Mouse (Mus musculus): ENCODE results near the gene Oxt. TPM values are rescaled to one million over a fixed set of nuclear protein-coding genes. Genes with fewer than 3 reads are reported as not detected.
"Not testable (repeated sequence)": the region's sequence is repeated elsewhere in the genome, so short reads cannot be mapped to it uniquely, and the experiment has no call there.

The Oxt gene
- total and polyA plus RNA-seq, 2 experiments, result not detected

DNA sequence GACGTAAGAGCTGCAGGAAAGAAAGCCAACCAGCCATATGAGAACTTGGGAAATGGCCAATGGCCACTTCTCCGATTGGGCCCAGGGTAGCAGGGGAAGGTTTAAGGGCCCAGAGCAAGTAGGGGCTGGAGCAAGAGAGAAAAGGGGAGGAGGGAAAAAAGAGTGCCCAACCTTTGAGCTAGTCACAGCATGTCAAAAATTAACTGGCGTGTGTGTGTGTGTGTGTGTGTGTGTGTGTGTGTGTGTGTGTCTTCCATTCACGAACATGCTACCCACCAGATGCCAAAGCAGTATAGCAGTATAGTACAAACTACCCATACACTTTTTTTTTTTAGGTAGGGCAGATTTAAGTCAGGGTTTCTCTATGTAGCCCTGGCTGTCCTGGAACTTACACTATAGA lies 7.1 kb upstream of the Oxt start:
- TF ChIP-seq POLR2A (IDR thresholded peaks at IDR 0.05; ENCODE audit: extremely low read depth, insufficient read depth, low read length), result no peak
- TF ChIP-seq CTCF (IDR thresholded peaks at IDR 0.05; ENCODE audit: low read depth, low read length), result no peak
- Histone ChIP-seq H3K27me3 (ENCODE audit: control insufficient read depth, insufficient read depth, low read length) (no peaks in the 10 kb centered on the region), H3K4me3 (ENCODE audit: insufficient read depth, low read depth, low read length) (no peak overlapping the region), H3K27ac (replicated peaks; ENCODE audit: insufficient read depth, low read depth, low read length) (no peak overlapping the region), H3K36me3 (ENCODE audit: control insufficient read depth, insufficient read depth, low read length) (no peaks in the 10 kb centered on the region; the same call in 1 of the 2 replicates), H3K79me2 (ENCODE audit: control insufficient read depth, insufficient read depth, low read length) (peaks cover 3% of the 10 kb centered on the region; the same call in 1 of the 2 replicates), H3K9ac (ENCODE audit: low read depth, low read length) (no peak overlapping the region), H3K4me1 (ENCODE audit: control insufficient read depth, insufficient read depth, low read length) (peaks cover 7% of the 10 kb centered on the region)
- DNase-seq (ENCODE audit: extremely low read depth, low read depth, low spot score), result peak; percentile 36
- 36% methylated on average over 4 of the region's 4 CpGs for WGBS

DNA sequence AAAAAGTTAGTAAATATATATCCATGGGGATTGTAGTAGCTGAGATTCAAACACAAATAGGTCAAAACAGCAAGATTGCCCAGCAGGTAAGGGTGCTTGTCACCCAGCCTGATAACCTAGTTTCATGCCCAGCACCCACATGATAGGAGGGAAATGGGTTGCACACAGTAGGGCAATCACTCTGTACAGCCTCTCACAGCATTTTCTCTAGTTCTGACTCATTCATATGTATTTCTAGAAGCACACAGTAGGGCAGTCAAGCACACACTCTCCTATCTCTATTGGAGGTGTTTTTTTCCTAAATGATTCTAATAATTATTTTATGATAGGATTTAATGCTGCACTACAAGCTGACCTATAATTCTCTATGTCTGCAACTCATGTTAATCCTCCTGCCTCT lies 6.0 kb upstream of the Oxt start:
- no peak for DNase-seq (ENCODE audit: extremely low read depth, low read depth, low spot score)
- Histone ChIP-seq H3K27ac (replicated peaks; ENCODE audit: insufficient read depth, low read depth, low read length) (no peak overlapping the region), H3K4me3 (ENCODE audit: insufficient read depth, low read depth, low read length) (no peak overlapping the region), H3K9ac (ENCODE audit: low read depth, low read length) (no peak overlapping the region), H3K4me1 (ENCODE audit: control insufficient read depth, insufficient read depth, low read length) (peaks cover 2% of the 10 kb centered on the region), H3K79me2 (ENCODE audit: control insufficient read depth, insufficient read depth, low read length) (no peaks in the 10 kb centered on the region), H3K36me3 (ENCODE audit: control insufficient read depth, insufficient read depth, low read length) (no peaks in the 10 kb centered on the region; the same call in 1 of the 2 replicates), H3K27me3 (ENCODE audit: control insufficient read depth, insufficient read depth, low read length) (no peaks in the 10 kb centered on the region)
- no peak for TF ChIP-seq POLR2A (IDR thresholded peaks at IDR 0.05; ENCODE audit: extremely low read depth, insufficient read depth, low read length)
- TF ChIP-seq CTCF (IDR thresholded peaks at IDR 0.05; ENCODE audit: low read depth, low read length), result no peak

DNA sequence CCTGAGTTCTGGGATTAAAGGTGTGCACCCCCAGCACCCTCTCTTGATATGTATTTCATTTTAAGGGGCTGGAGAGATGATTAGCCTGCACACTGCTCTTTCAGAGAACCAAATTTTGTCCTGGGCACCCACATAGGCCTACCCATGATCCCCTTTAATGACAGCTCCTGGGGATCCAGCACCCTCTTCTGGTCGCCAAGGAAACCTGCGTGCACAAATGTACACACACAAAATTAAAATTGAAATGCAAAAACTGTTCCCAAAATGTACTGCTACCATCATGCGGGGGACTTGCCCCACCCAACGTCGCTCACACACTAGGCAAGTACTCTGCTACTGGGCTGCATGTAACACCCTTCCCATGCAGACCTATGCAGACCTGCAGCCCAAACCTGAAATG lies 1.0 kb upstream of the Oxt start:
- Histone ChIP-seq H3K79me2 (ENCODE audit: control insufficient read depth, insufficient read depth, low read length) (no peaks in the 10 kb centered on the region), H3K4me3 (ENCODE audit: insufficient read depth, low read depth, low read length) (no peak overlapping the region), H3K27ac (replicated peaks; ENCODE audit: insufficient read depth, low read depth, low read length) (no peak overlapping the region), H3K36me3 (ENCODE audit: control insufficient read depth, insufficient read depth, low read length) (no peaks in the 10 kb centered on the region), H3K4me1 (ENCODE audit: control insufficient read depth, insufficient read depth, low read length) (peaks cover 6% of the 10 kb centered on the region), H3K9ac (ENCODE audit: low read depth, low read length) (no peak overlapping the region), H3K27me3 (ENCODE audit: control insufficient read depth, insufficient read depth, low read length) (peaks cover 5% of the 10 kb centered on the region; the same call in 1 of the 2 replicates)
- WGBS, result 92% methylated on average over 5 of the region's 5 CpGs
- DNase-seq (ENCODE audit: extremely low read depth, low read depth, low spot score), result no peak
- TF ChIP-seq CTCF (IDR thresholded peaks at IDR 0.05; ENCODE audit: low read depth, low read length), result no peak
- no peak for TF ChIP-seq POLR2A (IDR thresholded peaks at IDR 0.05; ENCODE audit: extremely low read depth, insufficient read depth, low read length)

DNA sequence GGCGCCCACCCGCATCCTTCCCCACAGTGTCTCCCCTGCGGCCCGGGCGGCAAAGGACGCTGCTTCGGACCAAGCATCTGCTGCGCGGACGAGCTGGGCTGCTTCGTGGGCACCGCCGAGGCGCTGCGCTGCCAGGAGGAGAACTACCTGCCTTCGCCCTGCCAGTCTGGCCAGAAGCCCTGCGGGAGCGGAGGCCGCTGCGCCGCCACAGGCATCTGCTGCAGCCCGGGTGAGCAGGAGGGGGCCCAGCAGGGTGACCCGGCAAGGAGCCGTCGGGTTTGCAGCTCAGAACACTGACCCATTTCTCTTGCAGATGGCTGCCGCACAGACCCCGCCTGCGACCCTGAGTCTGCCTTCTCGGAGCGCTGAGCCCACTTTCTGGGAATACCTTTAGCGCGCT lies 591 bp downstream of the Oxt start:
- H3K27ac ChIP-seq (replicated peaks; ENCODE audit: insufficient read depth, low read depth, low read length); H3K79me2 ChIP-seq (ENCODE audit: control insufficient read depth, insufficient read depth, low read length); H3K4me1 ChIP-seq (ENCODE audit: control insufficient read depth, insufficient read depth, low read length); H3K36me3 ChIP-seq (ENCODE audit: control insufficient read depth, insufficient read depth, low read length); DNase-seq (ENCODE audit: extremely low read depth, low read depth, low spot score): not testable (repeated sequence)
- Histone ChIP-seq H3K27me3 (ENCODE audit: control insufficient read depth, insufficient read depth, low read length) (peaks cover 12% of the 10 kb centered on the region), H3K9ac (ENCODE audit: low read depth, low read length) (0 out of 2 replicates have a peak overlapping the region, but pooled peaks have one; percentile 21), H3K4me3 (ENCODE audit: insufficient read depth, low read depth, low read length) (peak overlapping the region; percentile 33; the same call in 1 of the 2 replicates)
- 13% methylated on average over 29 of the region's 32 CpGs for WGBS

DNA sequence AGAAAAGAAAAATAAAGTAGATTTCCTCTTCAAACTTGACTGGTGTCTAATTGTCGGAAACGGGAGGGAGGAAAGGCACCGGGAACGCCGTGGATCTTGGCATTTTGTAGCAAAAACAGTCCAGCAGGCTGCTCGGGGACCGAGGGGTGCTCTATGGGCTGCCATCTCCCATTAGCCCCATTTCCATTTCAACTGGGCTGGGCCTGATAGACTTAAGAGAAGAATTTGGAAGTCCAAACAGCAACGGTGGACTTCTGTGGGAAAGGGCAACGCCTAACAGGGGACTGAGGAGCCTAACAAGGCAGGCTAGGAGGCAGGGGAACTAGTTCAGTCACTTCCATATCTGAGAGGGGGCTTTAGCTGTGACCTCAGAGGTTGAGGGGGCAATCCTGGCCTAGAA lies 1.0 kb downstream of the Oxt start:
- WGBS, result 20% methylated on average over 9 of the region's 9 CpGs
- no peak for DNase-seq (ENCODE audit: extremely low read depth, low read depth, low spot score)
- no peaks in the 10 kb centered on the region for H3K79me2 ChIP-seq (ENCODE audit: control insufficient read depth, insufficient read depth, low read length)
- H3K27ac ChIP-seq (replicated peaks; ENCODE audit: insufficient read depth, low read depth, low read length), result no peak overlapping the region
- H3K36me3 ChIP-seq (ENCODE audit: control insufficient read depth, insufficient read depth, low read length), result no peaks in the 10 kb centered on the region
- H3K27me3 ChIP-seq (ENCODE audit: control insufficient read depth, insufficient read depth, low read length), result peaks cover 13% of the 10 kb centered on the region
- H3K9ac ChIP-seq (ENCODE audit: low read depth, low read length), result no peak overlapping the region
- TF ChIP-seq POLR2A (IDR thresholded peaks at IDR 0.05; ENCODE audit: extremely low read depth, insufficient read depth, low read length) (no peak), CTCF (IDR thresholded peaks at IDR 0.05; ENCODE audit: low read depth, low read length) (no peak)
- H3K4me1 ChIP-seq (ENCODE audit: control insufficient read depth, insufficient read depth, low read length), result peaks cover 6% of the 10 kb centered on the region
- no peak overlapping the region for H3K4me3 ChIP-seq (ENCODE audit: insufficient read depth, low read depth, low read length)

DNA sequence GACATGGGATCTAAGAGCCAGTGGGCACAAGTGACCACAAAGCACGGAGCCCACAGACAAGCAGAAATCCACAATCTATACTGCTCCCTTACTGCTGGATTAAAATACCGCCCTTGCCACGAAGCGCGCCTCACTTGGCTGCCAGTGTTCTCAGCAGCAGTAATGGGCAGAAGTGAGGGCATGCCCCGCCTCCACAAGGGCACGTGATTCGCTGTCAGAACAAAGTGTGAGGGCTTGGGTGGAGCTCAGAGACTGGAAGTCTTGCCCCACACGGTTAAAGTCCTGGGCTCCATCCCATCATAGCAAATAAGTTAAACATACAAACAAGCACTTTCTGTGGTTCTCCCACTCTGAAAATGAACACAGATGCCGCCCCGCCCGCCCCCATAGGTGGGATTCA lies 1.7 kb downstream of the Oxt start:
- Histone ChIP-seq H3K27me3 (ENCODE audit: control insufficient read depth, insufficient read depth, low read length) (peaks cover 13% of the 10 kb centered on the region), H3K36me3 (ENCODE audit: control insufficient read depth, insufficient read depth, low read length) (no peaks in the 10 kb centered on the region), H3K4me1 (ENCODE audit: control insufficient read depth, insufficient read depth, low read length) (peaks cover 6% of the 10 kb centered on the region), H3K79me2 (ENCODE audit: control insufficient read depth, insufficient read depth, low read length) (no peaks in the 10 kb centered on the region), H3K9ac (ENCODE audit: low read depth, low read length) (0 out of 2 replicates have a peak overlapping the region, but pooled peaks have one; percentile 48), H3K27ac (replicated peaks; ENCODE audit: insufficient read depth, low read depth, low read length) (no peak overlapping the region), H3K4me3 (ENCODE audit: insufficient read depth, low read depth, low read length) (no peak overlapping the region)
- TF ChIP-seq POLR2A (IDR thresholded peaks at IDR 0.05; ENCODE audit: extremely low read depth, insufficient read depth, low read length) (0 out of 2 replicates have a peak, but pooled peaks have one; percentile 18), CTCF (IDR thresholded peaks at IDR 0.05; ENCODE audit: low read depth, low read length) (no peak)
- peak; percentile 91 for DNase-seq (ENCODE audit: extremely low read depth, low read depth, low spot score)
- 2% methylated on average over 12 of the region's 12 CpGs for WGBS
